32 mouse cellular contexts compared by ENCODE assay signal in genomic region chr1:36815166-36815565, GRCm38 (mm10). TPM values are rescaled to one million over a fixed set of nuclear protein-coding genes. Genes with fewer than 3 reads are reported as not detected.
DNase-seq lines count a peak whose midpoint lies in the region; ATAC-seq lines count a peak whose summit lies in the region.
"Had no signal": no experiment of that assay in that cellular context is flagged by ENCODE, and none has a peak within 500 bp of the region (broad histone marks: within the 10 kb centered on the region; RNA-seq: fewer than 3 reads in every experiment).

No protein-coding gene starts in this region.

- H3K27me3 ChIP-seq in kidney, embryonic 16.5 days (ENCODE audit: insufficient read depth, low read length) = no peaks in the 10 kb centered on the region
- H3K27me3 ChIP-seq in midbrain, embryonic 11.5 days (ENCODE audit: control insufficient read depth, insufficient read depth, low read length) = no peaks in the 10 kb centered on the region
- H3K27me3 ChIP-seq in midbrain, embryonic 10.5 days (ENCODE audit: low read depth, poor library complexity, severe bottlenecking) = no peaks in the 10 kb centered on the region
- H3K27me3 ChIP-seq: embryonic facial prominence, embryonic 13.5 days; forebrain, embryonic 15.5 days; heart, embryonic 13.5 days; hindbrain, embryonic 15.5 days; liver, embryonic 15.5 days; stomach, embryonic 15.5 days had no signal

- peak; percentile 22 for DNase-seq in kidney, adult 18-20 months
- DNase-seq in midbrain, embryonic 11.5 days (ENCODE audit: low spot score, missing footprints) = peak; percentile 14
- no peak for DNase-seq in midbrain, embryonic 10.5 days (ENCODE audit: low spot score)
- peak; percentile 31 for DNase-seq in yolk sac, embryonic 10.5 days (ENCODE audit: low spot score)
- DNase-seq in liver = no peak
- DNase-seq: adrenal gland, adult 2 months; cerebellum, adult 11 months; cerebellum, adult 9-10 months; cerebellum, postnatal 36 days; gastrocnemius, adult 2 months; gastrocnemius, postnatal 36 days; heart, postnatal 10 days; layer of hippocampus, adult 9-11 months; lung, embryonic 14.5 days; lung, postnatal 14 days; midbrain, embryonic 14.5 days; retina, postnatal 1 day; right cerebral cortex, postnatal 14 days; thymus, adult 18-20 months; thymus, postnatal 25 days had no signal

- H3K4me3 ChIP-seq in kidney, embryonic 16.5 days (ENCODE audit: low read length) = no peak overlapping the region
- no peak overlapping the region for H3K4me3 ChIP-seq in midbrain, embryonic 11.5 days (ENCODE audit: low read depth, low read length)
- no peak overlapping the region for H3K4me3 ChIP-seq in midbrain, embryonic 10.5 days
- H3K4me3 ChIP-seq: embryonic facial prominence, embryonic 13.5 days; forebrain, embryonic 10.5 days; forebrain, embryonic 15.5 days; gastrocnemius, adult 2 months; heart, embryonic 13.5 days; hindbrain, embryonic 15.5 days; liver, embryonic 15.5 days; stomach, embryonic 15.5 days had no signal

- H3K9me3 ChIP-seq in kidney, embryonic 16.5 days (ENCODE audit: low read length) = no peaks in the 10 kb centered on the region
- H3K9me3 ChIP-seq in midbrain, embryonic 11.5 days (ENCODE audit: control insufficient read depth, low read length) = no peaks in the 10 kb centered on the region
- no peaks in the 10 kb centered on the region for H3K9me3 ChIP-seq in midbrain, embryonic 10.5 days (replicated peaks)
- H3K9me3 ChIP-seq: embryonic facial prominence, embryonic 13.5 days; forebrain, embryonic 10.5 days; forebrain, embryonic 15.5 days; heart, embryonic 13.5 days; hindbrain, embryonic 15.5 days; liver, embryonic 15.5 days; stomach, embryonic 15.5 days had no signal

- H3K9ac ChIP-seq in kidney, embryonic 16.5 days (replicated peaks; ENCODE audit: low read length) = no peak overlapping the region
- no peak overlapping the region for H3K9ac ChIP-seq in midbrain, embryonic 11.5 days (ENCODE audit: low read length)
- H3K9ac ChIP-seq: embryonic facial prominence, embryonic 13.5 days; forebrain, embryonic 15.5 days; heart, embryonic 13.5 days; hindbrain, embryonic 15.5 days; liver, embryonic 15.5 days; lung, embryonic 14.5 days; stomach, embryonic 15.5 days had no signal

- no peaks in the 10 kb centered on the region for H3K4me1 ChIP-seq in kidney, embryonic 16.5 days (ENCODE audit: insufficient read depth, low read length)
- no peaks in the 10 kb centered on the region for H3K4me1 ChIP-seq in midbrain, embryonic 11.5 days (ENCODE audit: control insufficient read depth, insufficient read depth, low read length)
- no peaks in the 10 kb centered on the region for H3K4me1 ChIP-seq in midbrain, embryonic 10.5 days
- H3K4me1 ChIP-seq: embryonic facial prominence, embryonic 13.5 days; forebrain, embryonic 10.5 days; forebrain, embryonic 15.5 days; hindbrain, embryonic 15.5 days; stomach, embryonic 15.5 days had no signal

- H3K36me3 ChIP-seq in kidney, embryonic 16.5 days (ENCODE audit: insufficient read depth, low read length) = peaks cover 47% of the 10 kb centered on the region
- peaks cover 12% of the 10 kb centered on the region for H3K36me3 ChIP-seq in midbrain, embryonic 11.5 days (ENCODE audit: control insufficient read depth, insufficient read depth, low read length)
- peaks cover 96% of the 10 kb centered on the region for H3K36me3 ChIP-seq in midbrain, embryonic 10.5 days

- no peak for ATAC-seq in kidney, embryonic 16.5 days (ENCODE audit: low FRiP score, low TSS enrichment)
- ATAC-seq in midbrain, embryonic 11.5 days (ENCODE audit: low FRiP score) = no peak
- peak; percentile 50 for ATAC-seq in common myeloid progenitor, adult 5-6 weeks (replicated peaks; ENCODE audit: low read depth, poor library complexity, severe bottlenecking)
- ATAC-seq: activated CD4-positive, CD25-positive, alpha-beta regulatory T cell, adult 4 months; CD4-positive, CD25-positive, alpha-beta regulatory T cell, adult 4 months; forebrain, embryonic 15.5 days; inflammation-experienced regulatory T-cells, adult 6 months had no signal

- WGBS in kidney, embryonic 16.5 days = 93% methylated on average over 6 of the region's 6 CpGs
- WGBS in midbrain, embryonic 11.5 days = 91% methylated on average over 6 of the region's 6 CpGs
- WGBS in midbrain, embryonic 10.5 days = 92% methylated on average over 6 of the region's 6 CpGs

- H3K27ac ChIP-seq in kidney, embryonic 16.5 days (ENCODE audit: low read length) = no peak overlapping the region
- H3K27ac ChIP-seq in midbrain, embryonic 11.5 days (ENCODE audit: low read depth, low read length) = no peak overlapping the region
- H3K27ac ChIP-seq in midbrain, embryonic 10.5 days (replicated peaks) = no peak overlapping the region
- H3K27ac ChIP-seq: embryonic facial prominence, embryonic 13.5 days; forebrain, embryonic 10.5 days; forebrain, embryonic 15.5 days; gastrocnemius, adult 2 months; heart, embryonic 13.5 days; hindbrain, embryonic 15.5 days; stomach, embryonic 15.5 days had no signal

- H3K4me2 ChIP-seq in kidney, embryonic 16.5 days (replicated peaks; ENCODE audit: low read depth, low read length) = no peak overlapping the region
- H3K4me2 ChIP-seq in midbrain, embryonic 11.5 days = no peak overlapping the region
- H3K4me2 ChIP-seq: embryonic facial prominence, embryonic 13.5 days; forebrain, embryonic 15.5 days; heart, embryonic 13.5 days; hindbrain, embryonic 15.5 days; liver, embryonic 15.5 days; lung, embryonic 14.5 days; stomach, embryonic 15.5 days had no signal

RNA-seq across cellular contexts. Expression of gene Zap70, which starts 53.6 kb away (rescaled TPM):
- 0.28 and 0.54 TPM in 2 replicates for polyA plus RNA-seq in kidney, embryonic 16.5 days (2015; fragmentation: Nextera tagmentation; extraction: Ambion mirVana)
- 0.36 and 0.41 TPM in 2 replicates for polyA plus RNA-seq in midbrain, embryonic 11.5 days (2014; fragmentation: Nextera tagmentation; extraction: Ambion mirVana)
- polyA plus RNA-seq in midbrain, embryonic 10.5 days (2016; fragmentation: Nextera tagmentation; extraction: Ambion mirVana) = 0.26 and 0.43 TPM in 2 replicates
- total RNA-seq in common myeloid progenitor, adult 5-6 weeks (2017) = 1.0 TPM in 1 of 2 replicates, not detected in the other

Comparison
In these comparisons a context has a peak if more than half of its experiments do, and no peak if none do; other contexts are left out.
1. DNase-seq: peak in kidney, adult 18-20 months (single experiment), midbrain, embryonic 11.5 days (single experiment) and yolk sac, embryonic 10.5 days (single experiment); none in midbrain, embryonic 10.5 days (single experiment) and liver (single experiment).